Mouse (Mus musculus) liver, postnatal 0 days (tissue): ENCODE measurements around the gene Ppm1h.

Experiments
- CTCF ChIP-seq: sonication (generic); IDR thresholded peaks from 2 replicates; pipeline ENCODE4 v1.5.1; 2016; ENCODE audit warnings: antibody characterized with exemption, low read depth
- EP300 ChIP-seq: IDR thresholded peaks from 2 replicates; pipeline ENCODE4 v1.6.1; 2016; ENCODE audit warnings: antibody characterized with exemption, low read depth, mild to moderate bottlenecking

- no peak for TF ChIP-seq CTCF
- TF ChIP-seq EP300, result no peak
These were observed 100.8 kb downstream of the Ppm1h start for GRCm38 (mm10) chr10:122779351-122779750.
